Mouse (Mus musculus) lung, embryonic 14.5 days (tissue): ENCODE results near the gene Hnrnpul1. TPM values are rescaled to one million over a fixed set of nuclear protein-coding genes. Genes with fewer than 3 reads are reported as not detected.

Experiments used
- ATAC-seq: fragments of 200-750 bp; cut with Nextera tagmentation; 2 replicates; pipeline ENCODE4 v1.8.0; 2017; ENCODE audit warnings: mild to moderate bottlenecking, moderate TSS enrichment, moderate library complexity; ENCODE audit not compliant: insufficient read depth
- DNase-seq: peaks from one replicate; pipeline ENCODE4 v3.0.0-alpha.2; 2015
- H3K27ac ChIP-seq: fragments of 300-500 bp; sonication (generic); 2 replicates; pipeline ENCODE4 v1.5.1; 2014; ENCODE audit warnings: low read depth, mild to moderate bottlenecking, moderate library complexity
- H3K27me3 ChIP-seq: fragments of 300-500 bp; sonication (generic); 2 replicates; pipeline ENCODE4 v1.6.1; 2014; ENCODE audit warnings: low read length, control low read depth; ENCODE audit not compliant: insufficient read depth
- H3K36me3 ChIP-seq: fragments of 300-500 bp; sonication (generic); 2 replicates; pipeline ENCODE4 v1.6.1; 2014; ENCODE audit warnings: control low read depth; ENCODE audit not compliant: insufficient read depth
- H3K4me1 ChIP-seq: fragments of 300-500 bp; sonication (generic); 2 replicates; pipeline ENCODE4 v1.6.1; 2014; ENCODE audit warnings: antibody characterized with exemption, control low read depth; ENCODE audit not compliant: insufficient read depth
- H3K4me2 ChIP-seq: fragments of 300-500 bp; sonication (generic); 2 replicates; pipeline ENCODE4 v1.6.1; 2014; ENCODE audit warnings: mild to moderate bottlenecking
- H3K4me3 ChIP-seq: fragments of 300-500 bp; sonication (generic); 2 replicates; pipeline ENCODE4 v1.5.1; 2014; ENCODE audit warnings: low read depth, low read length
- H3K9ac ChIP-seq: fragments of 300-500 bp; sonication (generic); 2 replicates; pipeline ENCODE4 v1.6.1; 2014
- H3K9me3 ChIP-seq: fragments of 300-500 bp; sonication (generic); 2 replicates; pipeline ENCODE4 v1.6.1; 2016; ENCODE audit warnings: low read depth, low read length, control low read depth
- CTCF ChIP-seq: IDR thresholded peaks from 2 replicates; pipeline ENCODE4 v1.5.1; 2016; ENCODE audit warnings: antibody characterized with exemption, low read depth
- WGBS: fragments of 180-500 bp; shearing (Covaris S2); extraction: QIAGEN DNeasy Blood & Tissue Kit; methylation state at CpG from one replicate; pipeline ENCODE4 v1.1.7; 2014; 5-methylcytosine and 5-hydroxymethylcytosine counted together
- polyA plus RNA-seq: library from polyadenylated mRNA; unstranded; fragments of >200 nt; fragmentation: Nextera tagmentation; extraction: Ambion mirVana; gene quantifications from 2 replicates; pipeline ENCODE4 v1.2.1, GENCODE M21; 2014

The Hnrnpul1 gene
- polyA plus RNA-seq, 1 experiment from 2014 or later: 80.3 TPM

- Histone ChIP-seq H3K9me3 (no peaks in the 10 kb centered on the region), H3K4me2 (no peak overlapping the region; the same call in 1 of the 2 replicates), H3K27ac (no peak overlapping the region), H3K27me3 (peaks cover 32% of the 10 kb centered on the region), H3K36me3 (no peaks in the 10 kb centered on the region), H3K4me1 (peaks cover 5% of the 10 kb centered on the region), H3K9ac (no peak overlapping the region), H3K4me3 (no peak overlapping the region)
- TF ChIP-seq CTCF: no peak
- DNase-seq (peak; percentile 84), ATAC-seq (no peak)
- WGBS: 35% methylated on average over 15 of the region's 15 CpGs
Observed at GRCm38 (mm10) chr7:25676085-25676781, 78.3 kb downstream of the Hnrnpul1 start.

- Histone ChIP-seq H3K9me3 (no peaks in the 10 kb centered on the region), H3K4me3 (peak overlapping the region; percentile 29; the same call in 1 of the 2 replicates), H3K4me2 (peak overlapping the region; percentile 56), H3K36me3 (no peaks in the 10 kb centered on the region), H3K27me3 (peaks cover 32% of the 10 kb centered on the region), H3K27ac (no peak overlapping the region), H3K9ac (no peak overlapping the region), H3K4me1 (0 out of 2 replicates have a peak, but pooled peaks cover 4% of the 10 kb centered on the region)
- TF ChIP-seq CTCF: no peak
- no peak for ATAC-seq
- DNase-seq: no peak
- WGBS: 50% methylated on average over 6 of the region's 6 CpGs
Observed at GRCm38 (mm10) chr7:25675405-25675804, 79.2 kb downstream of the Hnrnpul1 start.

GRCm38 (mm10) chr7:25674719-25675300 lies 79.7 kb downstream of the Hnrnpul1 start, which contains the start of gene Tmem91:
TSS of gene Tmem91 (minus strand) at chr7:25675166.
- no peak for TF ChIP-seq CTCF
- Histone ChIP-seq H3K4me3 (peak within 1 kb of the TSS; percentile 29), H3K4me1 (0 out of 2 replicates have a peak, but pooled peaks cover 4% of the 10 kb centered on the region), H3K27ac (no peak within 1 kb of the TSS), H3K9me3 (no peaks in the 10 kb centered on the region), H3K27me3 (peaks cover 32% of the 10 kb centered on the region), H3K4me2 (peak within 1 kb of the TSS; percentile 56), H3K9ac (0 out of 2 replicates have a peak within 1 kb of the TSS, but pooled peaks have one; percentile 6), H3K36me3 (no peaks in the 10 kb centered on the region)
- DNase-seq (no peak), ATAC-seq (no peak)
- WGBS: 3% methylated on average over 29 of the region's 29 CpGs

- H3K9me3 ChIP-seq: no peaks in the 10 kb centered on the region
- 28% methylated on average over 9 of the region's 9 CpGs for WGBS
- DNase-seq (no peak), ATAC-seq (no peak)
- H3K36me3 ChIP-seq: peaks cover under 1% of the 10 kb centered on the region; the same call in 1 of the 2 replicates
- TF ChIP-seq CTCF: no peak
- peaks cover 32% of the 10 kb centered on the region for H3K27me3 ChIP-seq
- H3K4me3 ChIP-seq: peak overlapping the region; percentile 29; the same call in 1 of the 2 replicates
- 0 out of 2 replicates have a peak, but pooled peaks cover 4% of the 10 kb centered on the region for H3K4me1 ChIP-seq
- H3K4me2 ChIP-seq: peak overlapping the region; percentile 56
- H3K9ac ChIP-seq: no peak overlapping the region
- H3K27ac ChIP-seq: no peak overlapping the region
Observed at GRCm38 (mm10) chr7:25674297-25674696, 80.3 kb downstream of the Hnrnpul1 start.

- no peaks in the 10 kb centered on the region for H3K9me3 ChIP-seq
- no peak for TF ChIP-seq CTCF
- DNase-seq (no peak), ATAC-seq (no peak)
- H3K36me3 ChIP-seq: peaks cover 18% of the 10 kb centered on the region; the same call in 1 of the 2 replicates
- H3K4me2 ChIP-seq: no peak overlapping the region
- H3K4me1 ChIP-seq: 0 out of 2 replicates have a peak, but pooled peaks cover 4% of the 10 kb centered on the region
- no peak overlapping the region for H3K27ac ChIP-seq
- H3K27me3 ChIP-seq: peaks cover 28% of the 10 kb centered on the region
- 46% methylated on average over 4 of the region's 4 CpGs for WGBS
- H3K4me3 ChIP-seq: no peak overlapping the region
- no peak overlapping the region for H3K9ac ChIP-seq
Observed at GRCm38 (mm10) chr7:25672442-25672841, 82.1 kb downstream of the Hnrnpul1 start.

GRCm38 (mm10) chr7:25671686-25672085 lies 82.9 kb downstream of the Hnrnpul1 start:
- Histone ChIP-seq H3K9me3 (no peaks in the 10 kb centered on the region), H3K27ac (no peak overlapping the region), H3K4me1 (0 out of 2 replicates have a peak, but pooled peaks cover 4% of the 10 kb centered on the region), H3K36me3 (peaks cover 25% of the 10 kb centered on the region; the same call in 1 of the 2 replicates), H3K4me3 (no peak overlapping the region), H3K9ac (no peak overlapping the region), H3K4me2 (no peak overlapping the region), H3K27me3 (peaks cover 28% of the 10 kb centered on the region)
- no peak for ATAC-seq
- no peak for TF ChIP-seq CTCF
- no peak for DNase-seq
- WGBS: 57% methylated on average over 2 of the region's 2 CpGs

Other genes starting within 250 kb of the Hnrnpul1 start
- gene Ceacam2, start 214.9 kb downstream of the Hnrnpul1 start, polyA plus RNA-seq: 0.11 TPM in 1 of 2 replicates, not detected in the other
- not detected in 2 replicates for gene Erich4, start 138.9 kb downstream of the Hnrnpul1 start, polyA plus RNA-seq
- gene Dmac2, start 135.3 kb downstream of the Hnrnpul1 start, polyA plus RNA-seq: 27.8 and 33.5 TPM in 2 replicates
- gene B3gnt8, start 128.1 kb downstream of the Hnrnpul1 start, polyA plus RNA-seq: 3.5 and 4.0 TPM in 2 replicates
- gene Bckdha, start 95.8 kb downstream of the Hnrnpul1 start, polyA plus RNA-seq: 40.2 and 42.1 TPM in 2 replicates
- gene Exosc5, start 95.6 kb downstream of the Hnrnpul1 start, polyA plus RNA-seq: 72.3 and 79.7 TPM in 2 replicates
- gene Tmem91, start 79.6 kb downstream of the Hnrnpul1 start, polyA plus RNA-seq: 1.6 and 2.8 TPM in 2 replicates
- 25.1 and 27.6 TPM in 2 replicates for gene B9d2, start 74.0 kb downstream of the Hnrnpul1 start, polyA plus RNA-seq
- gene Tgfb1, start 67.8 kb downstream of the Hnrnpul1 start, polyA plus RNA-seq: 4.0 and 4.1 TPM in 2 replicates
- 28.6 and 29.4 TPM in 2 replicates for gene Ccdc97, start 35.7 kb downstream of the Hnrnpul1 start, polyA plus RNA-seq
- gene Axl, start 33.9 kb upstream of the Hnrnpul1 start, polyA plus RNA-seq: 44.1 and 46.5 TPM in 2 replicates
- 3.2 and 3.8 TPM in 2 replicates for gene Cyp2s1, start 62.2 kb upstream of the Hnrnpul1 start, polyA plus RNA-seq
- 0.47 TPM in 1 of 2 replicates, not detected in the other for gene Cyp2b10, start 142.9 kb upstream of the Hnrnpul1 start, polyA plus RNA-seq